Mouse (Mus musculus) lung, adult 2 months (tissue): ENCODE measurements around the gene Tmsb4x.

Experiments used
- CTCF ChIP-seq: fragments of 200-500 bp; IDR thresholded peaks from 2 replicates; pipeline ENCODE4 v1.5.1; 2011; ENCODE audit warnings: mild to moderate bottlenecking, low read length, control low read depth; ENCODE audit not compliant: insufficient read depth
- POLR2A ChIP-seq: fragments of 200-500 bp; IDR thresholded peaks from 2 replicates; pipeline ENCODE4 v1.6.1; 2011; ENCODE audit warnings: low read depth, mild to moderate bottlenecking, control low read depth, low read length, borderline replicate concordance; ENCODE audit errors: extremely low read depth

GRCm38 (mm10) chrX:167231150-167231549 lies 22.0 kb upstream of the Tmsb4x start:
- no peak for TF ChIP-seq POLR2A
- no peak for TF ChIP-seq CTCF
